Mouse (Mus musculus) heart, postnatal 0 days (tissue): ENCODE measurements around the gene Ipmk. TPM values are rescaled to one million over a fixed set of nuclear protein-coding genes. Genes with fewer than 3 reads are reported as not detected.

Source experiments
- ATAC-seq: fragments of 200-750 bp; cut with Nextera tagmentation; 2 replicates; pipeline ENCODE4 v1.8.0; 2017; ENCODE audit warnings: low read depth, moderate number of reproducible peaks, moderate library complexity; ENCODE audit not compliant: insufficient read depth
- DNase-seq: peaks from one replicate; pipeline ENCODE4 v3.0.0-alpha.2; 2016; ENCODE audit warnings: low spot score
- H3K27ac ChIP-seq: fragments of 300-500 bp; sonication (generic); 2 replicates; pipeline ENCODE4 v1.5.1; 2014; ENCODE audit warnings: low read depth, mild to moderate bottlenecking
- H3K27me3 ChIP-seq: fragments of 300-500 bp; sonication (generic); 2 replicates; pipeline ENCODE4 v1.6.1; 2014; ENCODE audit warnings: low read length, mixed read lengths; ENCODE audit not compliant: control insufficient read depth, insufficient read depth
- H3K36me3 ChIP-seq: fragments of 300-500 bp; sonication (generic); replicated peaks from 2 replicates; pipeline ENCODE4 v1.6.1; 2014; ENCODE audit warnings: low read length, mixed read lengths; ENCODE audit not compliant: control insufficient read depth, insufficient read depth
- H3K4me1 ChIP-seq: fragments of 300-500 bp; sonication (generic); 2 replicates; pipeline ENCODE4 v1.6.1; 2014; ENCODE audit warnings: antibody characterized with exemption; ENCODE audit not compliant: control insufficient read depth, insufficient read depth
- H3K4me2 ChIP-seq: fragments of 300-500 bp; sonication (generic); 2 replicates; pipeline ENCODE4 v1.6.1; 2014; ENCODE audit warnings: low read depth, mild to moderate bottlenecking, low read length, moderate library complexity
- H3K4me3 ChIP-seq: fragments of 300-500 bp; sonication (generic); 2 replicates; pipeline ENCODE4 v1.5.1; 2014; ENCODE audit warnings: low read depth, low read length
- H3K9ac ChIP-seq: fragments of 300-500 bp; sonication (generic); replicated peaks from 2 replicates; pipeline ENCODE4 v1.6.1; 2014; ENCODE audit warnings: low read depth, low read length, mixed read lengths
- H3K9me3 ChIP-seq: fragments of 300-500 bp; sonication (generic); replicated peaks from 2 replicates; pipeline ENCODE4 v1.6.1; 2016; ENCODE audit warnings: low read length; ENCODE audit not compliant: control insufficient read depth
- CTCF ChIP-seq: IDR thresholded peaks from 2 replicates; pipeline ENCODE4 v1.5.1; 2016; ENCODE audit warnings: antibody characterized with exemption, control low read depth, low read depth
- EP300 ChIP-seq: IDR thresholded peaks from 2 replicates; pipeline ENCODE4 v1.6.1; 2016; ENCODE audit warnings: antibody characterized with exemption, low read depth
- WGBS: fragments of 180-500 bp; shearing (Covaris S2); extraction: QIAGEN DNeasy Blood & Tissue Kit; methylation state at CpG from one replicate; pipeline ENCODE4 v1.1.7; 2014; 5-methylcytosine and 5-hydroxymethylcytosine counted together
- polyA plus RNA-seq: library from polyadenylated mRNA; unstranded; fragments of >200 nt; fragmentation: Nextera tagmentation; extraction: Ambion mirVana; gene quantifications from 2 replicates; pipeline ENCODE4 v1.2.1, GENCODE M21; 2015
- total RNA-seq: library from RNA; depleted of rRNA; stranded (reverse); fragments of >200 nt; gene quantifications from 2 replicates; pipeline ENCODE4 v1.2.3, GENCODE M21; 2014; ENCODE audit warnings: low replicate concordance

The Ipmk gene
- total and polyA plus RNA-seq, 2 experiments from 2014 or later, result 4.9 to 6.8 TPM

GRCm38 (mm10) chr10:71409948-71410347 lies 62.4 kb downstream of the Ipmk start:
- H3K36me3 ChIP-seq, result no peaks in the 10 kb centered on the region
- no peaks in the 10 kb centered on the region for H3K4me1 ChIP-seq
- 0 out of 2 replicates have a peak, but pooled peaks cover 3% of the 10 kb centered on the region for H3K9me3 ChIP-seq
- ATAC-seq (no peak), DNase-seq (no peak)
- no peaks in the 10 kb centered on the region for H3K27me3 ChIP-seq
- no peak overlapping the region for H3K4me2 ChIP-seq
- no peak overlapping the region for H3K9ac ChIP-seq
- TF ChIP-seq EP300, result no peak
- WGBS, result 56% methylated on average over 5 of the region's 5 CpGs
- no peak overlapping the region for H3K4me3 ChIP-seq
- H3K27ac ChIP-seq, result no peak overlapping the region

- no peak overlapping the region for H3K9ac ChIP-seq
- no peak for DNase-seq
- H3K4me1 ChIP-seq, result no peaks in the 10 kb centered on the region
- no peak overlapping the region for H3K4me2 ChIP-seq
- no peaks in the 10 kb centered on the region for H3K36me3 ChIP-seq
- TF ChIP-seq EP300 (no peak), CTCF (no peak)
- H3K4me3 ChIP-seq, result no peak overlapping the region
- no peak for ATAC-seq
- H3K27me3 ChIP-seq, result no peaks in the 10 kb centered on the region
- H3K27ac ChIP-seq, result no peak overlapping the region
- 69% methylated on average over 12 of the region's 12 CpGs for WGBS
- 0 out of 2 replicates have a peak, but pooled peaks cover under 1% of the 10 kb centered on the region for H3K9me3 ChIP-seq
Measured at GRCm38 (mm10) chr10:71413401-71413800, 65.8 kb downstream of the Ipmk start.

GRCm38 (mm10) chr10:71421531-71421930 lies 74.0 kb downstream of the Ipmk start:
- Histone ChIP-seq H3K4me2 (no peak overlapping the region), H3K27ac (no peak overlapping the region), H3K27me3 (no peaks in the 10 kb centered on the region), H3K9me3 (no peaks in the 10 kb centered on the region), H3K9ac (no peak overlapping the region), H3K36me3 (no peaks in the 10 kb centered on the region), H3K4me3 (no peak overlapping the region), H3K4me1 (no peaks in the 10 kb centered on the region)
- no peak for DNase-seq
- no peak for ATAC-seq
- TF ChIP-seq EP300, result no peak
- no peak for TF ChIP-seq CTCF
- WGBS, result 52% methylated on average over 5 of the region's 5 CpGs

- Histone ChIP-seq H3K4me3 (no peak overlapping the region), H3K9ac (no peak overlapping the region), H3K27me3 (no peaks in the 10 kb centered on the region), H3K4me2 (no peak overlapping the region), H3K4me1 (no peaks in the 10 kb centered on the region), H3K27ac (no peak overlapping the region), H3K9me3 (no peaks in the 10 kb centered on the region), H3K36me3 (no peaks in the 10 kb centered on the region)
- ATAC-seq, result no peak
- DNase-seq, result peak; percentile 48
- 40% methylated on average over 14 of the region's 14 CpGs for WGBS
- no peak for TF ChIP-seq EP300
- TF ChIP-seq CTCF, result peak; percentile 84
Measured at GRCm38 (mm10) chr10:71422047-71423037, 74.8 kb downstream of the Ipmk start.

GRCm38 (mm10) chr10:71426740-71427139 lies 79.2 kb downstream of the Ipmk start:
- TF ChIP-seq CTCF, result no peak
- no peak for TF ChIP-seq EP300
- H3K27ac ChIP-seq, result no peak overlapping the region
- 60% methylated on average over 6 of the region's 6 CpGs for WGBS

More at GRCm38 (mm10) chr10:71426740-71427139, 79.2 kb downstream of the Ipmk start:
- ATAC-seq (no peak), DNase-seq (no peak)
- Histone ChIP-seq H3K4me2 (no peak overlapping the region), H3K9me3 (no peaks in the 10 kb centered on the region), H3K36me3 (no peaks in the 10 kb centered on the region), H3K4me3 (no peak overlapping the region), H3K9ac (no peak overlapping the region), H3K4me1 (no peaks in the 10 kb centered on the region), H3K27me3 (no peaks in the 10 kb centered on the region)
